Mouse (Mus musculus) ES-CJ7 (cell line): ENCODE results near the gene Olfr1264.

Experiments
- DNase-seq: peaks from one replicate; pipeline ENCODE4 v3.0.0; 2011; ENCODE audit warnings: low read depth, low spot score

Gene Olfr1264

DNA sequence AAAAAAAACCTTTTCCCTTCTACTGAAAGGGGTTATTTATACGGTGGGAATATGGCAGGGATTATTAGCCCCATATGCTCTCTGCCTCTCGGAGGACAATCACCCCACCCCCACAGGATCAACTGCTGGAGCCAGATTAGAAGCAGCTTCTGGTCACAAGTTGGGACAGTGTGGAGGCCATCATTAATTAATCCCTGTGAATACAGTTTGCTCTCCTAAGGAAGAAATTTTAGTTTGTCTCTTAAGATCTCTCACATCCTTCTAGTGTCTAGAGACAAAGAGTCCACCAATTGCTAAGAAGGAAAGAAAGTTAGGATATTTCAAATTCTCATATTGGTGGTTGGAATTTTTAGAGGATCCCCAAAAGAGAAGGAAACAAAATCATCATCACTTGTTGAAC, at the start of gene Olfr1264:
Olfr1264 (minus strand) TSS at position 101 of the 400 bp plus-strand sequence.
- DNase-seq: no peak

DNA sequence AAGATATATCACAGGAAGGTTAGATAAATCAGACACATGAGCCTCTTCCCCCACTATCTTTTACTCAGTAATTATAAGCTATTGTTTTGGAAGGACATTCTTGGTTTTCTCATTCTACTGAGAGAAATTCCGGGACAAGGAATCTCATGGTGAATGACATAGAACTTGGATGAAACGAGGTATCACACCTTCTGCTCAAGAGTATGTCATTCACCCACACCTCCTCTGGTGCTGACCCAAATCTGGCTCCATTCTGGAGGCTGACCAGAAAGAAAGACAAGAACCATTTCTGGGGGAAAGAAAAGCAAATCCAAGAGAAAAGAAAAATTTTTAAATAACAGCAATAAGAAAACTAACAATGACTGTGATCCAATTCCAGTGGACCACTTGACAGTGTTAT, 44.7 kb upstream of the Olfr1264 start:
- DNase-seq: no peak

- DNase-seq: no peak
These were observed 38.1 kb upstream of the Olfr1264 start, which contains the start of gene Olfr140 for GRCm38 (mm10) chr2:90063494-90063893. Olfr140 (minus strand) TSS chr2:90063594.

DNA sequence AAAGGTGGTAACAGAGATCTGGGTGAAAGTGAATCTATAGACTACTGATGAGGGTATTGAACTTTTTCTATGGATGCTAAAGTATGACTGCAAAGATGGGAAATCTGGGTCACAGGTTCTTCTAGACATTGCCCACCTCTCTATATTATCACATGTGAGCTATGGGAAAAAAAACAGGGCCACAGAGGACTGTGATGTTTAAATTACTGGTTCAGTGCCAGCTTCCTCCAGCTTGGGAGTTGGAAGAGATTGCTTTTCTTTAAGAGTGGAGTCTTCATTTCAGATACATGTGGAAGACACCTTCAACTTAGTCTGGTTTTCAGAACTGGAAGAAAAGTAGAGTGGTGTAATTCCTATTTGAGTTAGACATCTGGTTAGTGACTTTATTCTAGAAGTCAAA, 9.7 kb upstream of the Olfr1264 start, which contains the start of gene Olfr1265:
Olfr1265 (plus strand) TSS at position 301 of the 400 bp plus-strand sequence.
- no peak for DNase-seq

GRCm38 (mm10) chr2:90011831-90012230, 13.5 kb downstream of the Olfr1264 start, which contains the start of gene Olfr1263:
Olfr1263 (plus strand) TSS chr2:90012131.
- DNase-seq: no peak

DNA sequence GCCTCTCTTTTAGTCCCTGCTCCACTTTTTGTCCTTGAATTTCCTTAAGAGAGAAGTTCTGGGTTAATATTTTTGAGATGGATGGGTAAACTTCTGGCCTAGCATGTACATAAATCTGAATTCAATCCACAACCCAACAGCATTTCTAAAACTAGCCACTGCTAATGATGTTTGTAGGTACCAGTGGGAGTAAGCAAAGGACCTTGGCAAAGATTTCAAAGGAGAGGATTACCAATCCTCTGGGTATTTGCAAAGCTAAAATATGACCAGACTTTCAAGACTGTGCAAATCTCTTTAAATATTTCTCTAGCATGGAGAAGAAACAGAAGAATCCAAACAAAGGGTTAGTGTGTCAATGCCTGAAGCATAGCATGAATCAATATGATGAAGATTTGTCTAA, 25.5 kb downstream of the Olfr1264 start, which contains the start of gene Olfr1262:
Olfr1262 (plus strand) TSS at position 301 of the 400 bp plus-strand sequence.
- no peak for DNase-seq

GRCm38 (mm10) chr2:89990921-89991320, 34.5 kb downstream of the Olfr1264 start, which contains the start of gene Olfr1261:
Olfr1261 (plus strand) TSS chr2:89991221.
- DNase-seq: no peak

GRCm38 (mm10) chr2:89977709-89978108, 47.7 kb downstream of the Olfr1264 start:
- DNase-seq: no peak

DNA sequence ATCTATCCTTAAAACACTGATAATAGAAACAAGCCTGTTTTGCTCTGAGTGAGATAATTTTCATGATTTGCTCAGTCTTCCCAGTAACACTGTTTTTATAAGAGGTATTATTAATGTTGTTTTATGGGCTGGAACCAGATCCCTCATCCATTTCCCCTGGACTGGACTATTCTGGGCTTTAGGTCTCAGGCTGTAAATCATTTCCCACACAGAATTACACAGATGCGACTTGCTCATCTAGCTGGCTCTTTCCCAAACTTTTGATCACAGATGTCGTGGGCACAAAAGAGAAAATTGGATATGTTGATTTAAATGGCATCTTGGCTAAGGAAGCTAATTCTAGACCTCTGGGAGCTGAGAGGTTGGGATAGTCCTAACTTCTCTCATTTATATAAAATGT, 51.2 kb downstream of the Olfr1264 start, which contains the start of gene Olfr1260:
Olfr1260 (plus strand) TSS at position 157 of the 400 bp plus-strand sequence.
- no peak for DNase-seq
